Mouse (Mus musculus): ENCODE measurements at regions not wholly inside any gene's neighbourhood (a gene's known extent, or its start where the extent isn't known, plus 50 kb on each side); places are given as distances from the start of the nearest gene placed in this dataset.

DNA sequence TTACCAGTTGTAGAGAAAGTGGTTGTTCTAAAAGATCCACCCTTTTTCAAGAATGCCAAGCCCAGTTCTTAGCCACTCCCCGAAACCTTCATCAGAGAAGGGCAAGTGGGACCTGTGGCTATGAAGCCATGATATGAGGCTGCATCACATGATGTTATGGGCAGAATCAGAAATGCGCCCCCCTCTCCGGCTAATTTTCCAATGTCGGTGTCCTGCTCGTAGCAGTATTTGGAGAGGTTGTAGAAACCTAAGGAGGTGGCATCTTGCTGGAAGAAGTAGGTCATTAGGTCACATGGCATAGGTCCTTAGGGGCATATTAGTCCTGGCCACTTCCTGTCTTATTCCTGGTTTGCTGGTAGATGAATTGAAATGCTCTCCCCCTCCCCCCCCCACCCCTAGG lies 460.1 kb downstream of the Ccdc171 start:
- DNase-seq, result no peak
- intact Hi-C loops (cut with DNase I; ENCODE audit: low total_unique reads), result no loop called here

DNA sequence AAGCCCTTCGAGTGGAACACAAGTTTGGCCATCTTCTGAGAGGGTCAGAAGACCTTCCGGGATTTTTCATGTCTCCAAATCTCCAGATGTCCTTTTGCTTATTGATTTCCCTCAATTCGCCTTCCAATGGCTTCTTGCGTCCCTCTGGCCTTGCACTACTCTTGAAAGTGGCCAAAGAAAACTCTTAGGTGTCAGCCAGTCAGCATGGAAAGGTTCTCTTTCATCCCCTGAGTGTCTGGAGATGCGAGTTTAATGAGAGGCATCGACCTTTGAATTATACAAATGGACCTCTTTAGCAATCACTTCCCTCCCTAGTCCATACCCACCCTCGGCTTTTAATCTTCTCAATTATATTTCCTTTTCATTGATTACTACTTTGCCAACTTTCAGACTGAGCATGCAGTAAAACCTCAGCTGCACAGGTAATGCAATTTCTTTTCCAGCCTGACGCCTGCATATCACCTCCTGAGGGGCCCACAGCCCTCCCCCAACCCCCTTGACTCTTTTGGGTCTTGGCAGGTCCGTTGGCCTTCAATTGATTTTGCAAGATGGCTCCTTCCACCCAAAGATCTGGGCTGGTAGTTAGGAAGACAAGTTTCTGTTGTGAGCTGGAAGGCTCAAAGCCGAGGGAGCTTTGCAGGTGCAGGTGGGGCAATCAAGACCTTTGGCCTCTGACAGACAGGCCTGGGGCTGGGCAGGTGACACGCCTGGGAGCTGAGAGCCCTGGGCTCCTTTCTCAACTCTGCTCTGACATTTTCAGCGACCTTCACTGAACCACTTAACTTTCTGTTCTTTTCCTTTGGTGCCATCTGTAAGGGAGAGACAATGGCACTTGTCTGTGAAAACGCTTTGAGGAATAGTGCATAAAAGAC lies 461.8 kb downstream of the Ccdc171 start:
- DNase-seq, result no peak
- intact Hi-C loops (cut with DNase I; ENCODE audit: low total_unique reads), result no loop called here

DNA sequence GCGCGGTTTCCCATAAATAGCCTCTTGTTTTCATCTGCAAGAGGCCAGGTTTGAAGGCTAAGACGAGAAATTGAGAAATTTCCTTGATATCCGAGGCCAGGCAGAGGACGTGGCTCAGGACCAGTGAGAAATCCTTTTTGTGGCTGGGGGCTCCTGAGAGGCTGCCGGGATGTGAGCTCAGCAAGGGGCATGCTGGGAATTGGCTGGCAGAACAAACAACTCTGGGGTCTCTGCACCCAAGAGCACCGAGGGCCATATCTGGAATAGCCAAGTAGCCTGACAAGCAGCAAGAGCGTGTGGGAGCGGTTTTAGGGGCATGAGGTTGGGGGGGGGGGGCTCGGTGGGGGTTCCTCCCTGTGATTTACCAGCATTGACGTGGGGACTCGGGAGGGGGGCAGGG lies 462.5 kb downstream of the Ccdc171 start:
- no peak for DNase-seq
- intact Hi-C loops (cut with DNase I; ENCODE audit: low total_unique reads), result no loop called here

DNA sequence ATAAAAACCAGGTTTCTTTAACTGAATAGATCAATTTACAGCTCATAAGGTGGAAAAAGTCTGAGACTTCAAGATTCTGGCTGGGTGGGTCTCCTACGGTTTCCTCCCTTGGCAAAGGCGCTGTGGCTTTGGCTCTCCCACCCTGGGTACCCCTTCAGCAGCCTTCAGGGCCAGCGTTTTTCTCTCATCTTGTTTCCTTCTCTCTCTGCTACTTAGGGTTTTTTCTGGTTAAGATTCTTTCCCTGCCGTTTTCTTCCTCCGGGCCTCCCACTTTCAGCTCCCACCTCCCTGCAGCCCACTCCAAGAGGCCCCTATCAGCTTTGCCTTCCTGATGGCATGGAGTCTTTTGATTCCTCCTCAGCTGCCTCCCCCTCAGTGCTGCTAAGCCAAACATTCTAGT lies 463.0 kb downstream of the Ccdc171 start:
- intact Hi-C loops (cut with DNase I; ENCODE audit: low total_unique reads), result no loop called here
- no peak for DNase-seq

DNA sequence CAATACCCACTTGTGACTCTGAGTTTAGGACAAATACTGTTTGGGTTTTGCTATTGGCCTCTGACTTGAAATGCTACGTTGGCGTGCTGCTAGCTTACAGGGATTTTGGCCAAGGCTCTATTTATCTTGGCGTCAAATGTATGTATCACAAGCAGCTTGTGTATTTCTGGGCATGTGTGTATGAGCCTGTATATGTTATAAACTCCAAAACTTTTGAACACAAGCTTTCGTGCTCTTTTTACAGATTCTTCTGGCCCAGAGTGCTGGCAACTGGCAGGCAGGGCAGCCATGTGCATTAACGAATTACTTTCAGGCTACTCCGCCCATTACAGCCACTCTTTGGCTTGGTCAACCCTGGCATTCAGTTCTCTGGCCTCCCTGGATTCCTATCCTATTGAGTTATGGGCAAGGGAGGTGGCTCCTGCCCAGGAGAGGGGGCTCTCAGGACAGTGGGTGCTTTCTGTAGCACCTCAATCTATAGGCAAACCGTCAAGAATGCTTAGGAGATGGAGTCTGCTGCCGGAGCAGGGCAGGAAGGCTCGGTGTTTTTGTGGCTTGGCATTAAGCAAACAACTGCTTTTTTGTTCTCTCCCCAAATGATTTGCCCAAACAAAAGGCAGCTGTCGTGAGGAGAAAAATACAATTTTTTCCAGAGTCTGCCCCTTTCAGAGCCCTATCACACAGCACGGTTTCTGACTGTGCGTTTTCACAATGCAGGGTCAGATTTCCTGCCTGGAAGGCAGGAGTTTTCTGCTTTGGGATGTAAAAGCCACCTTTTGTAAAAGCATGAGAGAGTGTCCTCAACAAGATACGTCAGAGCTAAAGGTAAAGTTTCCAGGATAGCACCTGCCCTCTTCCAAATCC lies 465.0 kb downstream of the Ccdc171 start:
- DNase-seq, result no peak
- intact Hi-C loops (cut with DNase I; ENCODE audit: low total_unique reads), result no loop called here

DNA sequence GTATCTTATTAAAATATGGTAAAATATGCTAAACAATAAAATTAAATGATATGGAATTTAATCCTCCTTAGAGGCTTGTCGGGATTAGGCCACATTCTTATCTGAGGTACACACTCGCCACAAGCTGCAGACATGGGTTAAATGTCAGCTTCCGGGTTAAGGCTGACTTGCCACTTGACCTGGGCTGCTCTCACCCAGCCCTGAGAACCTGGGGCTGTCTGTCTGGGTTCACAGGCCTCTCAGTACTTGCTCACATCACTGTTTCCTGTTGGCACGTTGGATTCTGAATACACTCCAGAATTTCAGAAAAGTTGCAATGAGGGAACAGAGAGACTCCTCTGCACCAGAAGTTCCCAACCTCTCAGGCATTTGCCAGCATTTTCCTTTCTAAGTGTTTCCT lies 465.9 kb downstream of the Ccdc171 start:
- no peak for DNase-seq
- intact Hi-C loops (cut with DNase I; ENCODE audit: low total_unique reads), result no loop called here

DNA sequence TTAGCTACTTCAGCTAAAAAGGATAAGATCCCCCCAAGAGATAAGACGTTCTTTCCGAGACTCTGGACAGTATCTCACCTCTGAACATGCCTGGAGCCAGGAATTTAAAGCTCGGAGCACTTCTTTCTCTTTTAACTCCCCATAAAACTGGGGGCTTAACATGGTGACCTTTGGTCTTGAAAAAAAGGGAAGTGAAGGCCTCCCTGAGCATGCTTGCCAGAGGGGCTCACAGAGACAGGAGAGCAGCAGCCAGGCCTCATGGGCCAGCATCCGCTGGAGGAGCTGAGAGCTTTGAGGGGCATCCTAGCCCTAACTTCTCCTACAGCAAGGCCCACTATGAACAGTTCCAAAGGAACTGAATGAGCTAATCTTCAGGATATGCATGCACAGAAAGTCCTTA lies 471.7 kb downstream of the Ccdc171 start:
- intact Hi-C loops (cut with DNase I; ENCODE audit: low total_unique reads), result no loop called here
- DNase-seq, result no peak

DNA sequence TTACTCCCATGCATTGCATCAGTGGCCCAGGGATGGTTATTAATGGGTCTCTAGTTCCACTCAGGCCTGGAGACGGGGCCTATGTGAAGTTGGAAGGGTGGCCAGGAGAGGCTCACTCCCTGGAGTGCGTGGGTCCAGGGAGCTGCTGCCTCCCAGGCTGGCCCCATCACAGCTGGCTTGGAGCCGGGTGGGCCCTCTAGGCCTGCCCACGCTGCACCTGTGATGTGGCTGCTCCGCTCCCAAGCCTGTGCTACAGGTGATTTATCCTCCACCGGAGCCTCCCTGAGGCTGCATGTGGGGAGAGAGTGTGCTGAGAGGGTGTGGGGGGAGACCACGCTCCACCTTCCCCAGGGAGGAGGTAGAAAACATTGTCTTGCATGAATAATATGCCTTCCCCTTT lies 476.3 kb downstream of the Ccdc171 start:
- intact Hi-C loops (cut with DNase I; ENCODE audit: low total_unique reads), result no loop called here
- DNase-seq, result no peak

DNA sequence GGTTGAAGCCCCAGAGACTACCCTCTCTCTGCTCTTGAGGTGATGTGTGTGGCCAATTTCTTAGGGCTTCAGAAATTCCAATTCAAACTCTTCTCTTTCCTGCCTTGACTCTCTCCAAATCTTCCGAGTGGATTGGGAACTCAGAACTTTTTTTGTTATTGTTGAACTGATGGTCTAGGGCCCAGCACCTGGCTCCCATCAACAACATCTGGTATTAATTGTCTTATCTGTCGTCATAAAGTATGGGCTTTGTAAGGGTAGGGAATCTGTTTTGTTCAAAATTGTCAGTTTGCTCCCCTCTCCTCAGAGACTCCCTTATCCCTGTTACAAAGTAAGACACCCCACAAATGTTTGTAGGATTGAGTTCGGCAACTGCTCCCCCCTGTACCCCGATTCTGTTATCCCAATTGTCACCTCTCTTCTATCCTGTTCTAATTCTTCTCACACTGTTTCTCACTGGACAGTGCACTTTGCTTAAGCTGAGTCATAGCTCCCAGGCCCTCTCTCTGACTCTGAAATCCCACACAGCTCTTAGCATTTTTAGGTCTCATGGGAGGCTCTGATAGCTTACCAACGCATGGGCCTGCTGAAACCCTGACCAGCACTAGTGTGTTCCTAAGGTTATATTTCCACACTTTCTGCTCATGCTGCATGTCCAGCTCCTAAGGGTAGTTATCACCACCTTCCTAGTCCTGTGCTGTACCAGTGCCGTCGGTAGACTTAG lies 478.9 kb downstream of the Ccdc171 start:
- DNase-seq, result no peak
- intact Hi-C loops (cut with DNase I; ENCODE audit: low total_unique reads), result no loop called here

DNA sequence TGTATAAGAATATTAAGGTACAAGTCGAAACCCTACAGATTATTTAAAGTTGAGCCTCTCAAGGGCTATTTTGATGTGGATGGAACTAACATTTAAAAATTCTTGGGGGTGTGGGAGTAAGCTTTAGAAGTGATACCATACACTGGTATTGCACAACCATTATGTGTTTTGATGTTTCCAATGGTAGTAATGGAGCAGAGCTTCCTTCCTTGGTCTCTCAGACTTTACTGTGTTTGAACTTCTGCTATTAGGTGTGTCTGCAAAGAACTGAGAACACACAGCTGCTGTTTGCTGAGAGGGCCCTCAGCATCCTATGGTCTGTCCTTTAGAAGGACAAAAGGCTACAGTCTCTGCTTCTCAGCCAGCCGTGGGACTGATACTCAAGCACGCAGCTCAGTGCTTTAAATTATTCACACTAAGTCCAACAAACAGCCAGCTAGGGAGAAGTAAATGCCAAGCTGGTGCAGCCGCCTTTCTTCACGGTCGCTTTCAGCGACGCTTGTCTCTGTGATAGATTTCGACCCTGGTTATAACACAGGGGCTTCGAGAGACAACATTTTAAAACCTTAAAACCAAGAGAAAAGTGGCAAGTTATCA lies 479.5 kb downstream of the Ccdc171 start:
- DNase-seq, result no peak
- intact Hi-C loops (cut with DNase I; ENCODE audit: low total_unique reads), result no loop called here

DNA sequence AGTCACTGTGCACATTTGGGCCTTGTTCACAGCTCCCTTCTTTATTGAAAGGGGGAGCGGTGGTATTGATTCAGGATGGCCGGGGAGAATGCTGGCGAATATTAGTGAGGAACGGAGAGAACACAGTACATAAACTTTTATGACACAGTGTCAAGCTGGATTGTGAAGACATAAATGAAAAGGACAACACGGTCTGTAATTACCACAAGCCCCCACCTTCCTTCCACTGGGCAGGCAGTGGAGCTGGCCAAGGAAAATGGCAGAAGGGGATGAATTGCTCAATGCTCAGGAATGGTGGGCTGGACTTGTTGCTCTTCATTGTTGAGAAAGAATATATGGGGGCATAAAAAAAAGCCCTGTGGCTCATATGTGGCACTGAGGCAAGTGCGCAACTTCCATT lies 486.6 kb downstream of the Ccdc171 start:
- no peak for DNase-seq
- intact Hi-C loops (cut with DNase I; ENCODE audit: low total_unique reads), result no loop called here

DNA sequence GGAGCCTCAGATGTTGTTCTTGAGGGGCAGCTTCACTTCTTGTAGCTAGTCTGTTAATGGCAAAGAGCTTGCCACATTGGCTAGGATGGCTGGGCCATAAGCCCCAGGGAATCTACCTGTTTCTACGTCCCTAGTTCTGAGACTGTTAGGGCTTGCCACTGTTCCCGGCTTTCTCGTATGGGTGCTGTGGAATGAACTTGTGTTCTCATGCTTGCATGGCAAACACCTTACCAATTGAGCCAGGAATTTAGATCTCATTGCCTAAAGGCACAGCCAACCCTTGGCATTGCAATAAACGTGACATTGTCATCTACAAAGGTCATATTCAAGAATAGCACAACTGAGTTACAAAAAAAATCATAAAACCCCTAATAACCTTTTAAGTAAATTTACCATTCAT lies 489.8 kb downstream of the Ccdc171 start:
- intact Hi-C loops (cut with DNase I; ENCODE audit: low total_unique reads), result no loop called here
- DNase-seq, result no peak

DNA sequence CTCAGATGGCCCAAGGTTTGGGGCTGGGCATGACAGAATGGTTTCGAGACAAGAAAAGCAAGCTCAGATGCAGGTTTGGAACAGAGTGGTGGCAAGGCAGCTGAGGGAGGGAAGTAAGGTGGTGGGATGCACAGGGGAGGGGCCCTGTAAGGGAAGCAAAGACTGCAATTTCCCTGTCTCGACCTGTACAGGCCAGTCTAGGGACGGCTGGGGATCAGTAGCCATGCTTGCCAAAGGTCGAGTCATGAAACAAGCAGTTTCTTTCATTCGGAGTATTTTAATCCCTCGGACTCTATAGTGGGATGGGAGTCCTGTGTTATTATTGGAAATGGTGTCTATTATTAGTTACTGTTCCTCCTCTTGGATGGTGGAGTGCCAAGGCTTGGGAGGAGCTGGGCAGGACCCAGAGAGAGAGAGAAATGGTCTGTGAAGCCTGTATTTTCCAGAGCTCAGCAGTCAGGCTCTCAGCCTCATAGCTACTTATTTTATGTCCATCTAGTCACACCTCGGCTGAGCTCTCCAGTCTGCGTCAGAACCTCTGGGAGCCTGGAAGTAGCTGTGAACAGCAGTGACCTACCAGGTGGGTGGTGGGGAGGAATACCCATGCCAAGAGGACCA lies 490.3 kb downstream of the Ccdc171 start:
- intact Hi-C loops (cut with DNase I; ENCODE audit: low total_unique reads), result no loop called here
- DNase-seq, result peak; percentile 46

DNA sequence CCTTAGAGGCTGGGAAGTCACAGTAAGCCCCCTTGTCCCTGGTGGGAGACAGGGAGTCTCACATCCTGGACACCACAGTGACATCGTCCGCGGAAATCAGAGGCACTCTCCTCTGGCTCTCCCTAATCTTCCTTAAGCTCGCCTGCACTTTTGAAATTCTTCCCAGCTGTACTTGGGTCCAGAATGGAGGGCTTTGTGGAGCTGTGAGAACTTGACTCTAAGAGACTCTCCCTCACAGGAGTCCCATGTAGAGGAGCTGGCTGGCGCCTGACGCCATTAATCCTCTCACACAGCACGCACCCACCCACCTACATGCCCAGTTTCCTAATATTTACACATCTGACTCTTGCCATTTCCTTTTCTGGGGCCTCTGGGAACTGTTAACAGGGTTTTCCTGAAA lies 492.8 kb downstream of the Ccdc171 start:
- intact Hi-C loops (cut with DNase I; ENCODE audit: low total_unique reads), result no loop called here
- no peak for DNase-seq

DNA sequence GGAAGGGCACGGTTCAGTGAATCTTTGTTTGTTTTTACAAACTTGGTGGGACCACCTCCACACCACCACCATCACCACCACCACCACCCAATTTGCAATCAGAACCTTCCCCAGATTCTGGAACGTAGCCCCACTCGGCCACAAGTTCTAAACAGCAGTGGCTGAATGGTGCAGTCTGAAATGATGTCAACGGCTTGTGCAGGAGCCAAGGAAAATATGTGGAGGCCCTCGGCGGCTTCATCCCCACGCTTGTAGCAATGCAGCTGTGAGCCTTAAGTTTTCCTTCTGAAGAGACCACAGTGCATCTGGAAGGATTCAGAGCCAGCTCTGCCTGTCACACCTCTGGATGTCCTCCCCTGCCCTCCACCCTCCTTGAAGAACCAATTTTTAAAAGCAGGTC lies 493.4 kb downstream of the Ccdc171 start:
- DNase-seq, result peak; percentile 38

DNA sequence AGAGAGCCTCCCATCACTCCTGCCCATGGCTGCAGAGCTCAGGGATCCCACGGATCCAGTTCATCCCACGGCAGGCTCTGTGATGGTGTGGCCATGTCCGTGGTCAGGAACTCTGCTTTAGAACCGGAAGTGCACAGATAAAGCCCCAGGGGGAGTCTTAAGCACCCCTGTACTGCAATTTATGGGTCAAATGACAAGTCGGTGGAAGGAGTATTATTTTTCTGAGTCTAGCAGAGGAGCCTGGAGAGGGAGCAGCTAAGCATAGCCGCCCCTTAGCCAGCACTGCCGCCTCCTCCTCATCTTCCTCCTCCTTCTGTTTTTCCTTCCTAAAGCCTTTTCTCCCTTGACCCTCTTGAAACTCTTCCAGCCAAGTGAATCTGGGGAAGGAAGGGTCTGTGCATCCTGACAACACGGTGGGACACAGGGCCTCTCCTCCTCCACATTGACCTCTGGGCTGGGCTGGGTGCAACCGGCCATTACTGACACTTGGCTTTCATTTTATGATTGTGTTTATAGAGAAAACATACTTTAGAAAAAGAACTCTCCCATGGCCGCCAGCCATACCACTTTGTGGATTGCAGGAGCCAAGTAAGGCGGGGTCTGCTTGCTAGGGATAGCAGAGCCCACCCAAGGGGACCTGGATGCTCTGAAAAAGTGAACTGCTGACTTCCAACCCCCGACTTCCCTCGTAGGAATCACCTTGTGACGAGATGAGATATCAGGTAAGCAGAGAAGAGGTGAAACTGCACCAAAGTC lies 494.3 kb downstream of the Ccdc171 start:
- intact Hi-C loops (cut with DNase I; ENCODE audit: low total_unique reads), result no loop called here
- DNase-seq, result no peak

More for the DNA sequence above, 493.4 kb downstream of the Ccdc171 start:
- intact Hi-C loops (cut with DNase I; ENCODE audit: low total_unique reads), result no loop called here

DNA sequence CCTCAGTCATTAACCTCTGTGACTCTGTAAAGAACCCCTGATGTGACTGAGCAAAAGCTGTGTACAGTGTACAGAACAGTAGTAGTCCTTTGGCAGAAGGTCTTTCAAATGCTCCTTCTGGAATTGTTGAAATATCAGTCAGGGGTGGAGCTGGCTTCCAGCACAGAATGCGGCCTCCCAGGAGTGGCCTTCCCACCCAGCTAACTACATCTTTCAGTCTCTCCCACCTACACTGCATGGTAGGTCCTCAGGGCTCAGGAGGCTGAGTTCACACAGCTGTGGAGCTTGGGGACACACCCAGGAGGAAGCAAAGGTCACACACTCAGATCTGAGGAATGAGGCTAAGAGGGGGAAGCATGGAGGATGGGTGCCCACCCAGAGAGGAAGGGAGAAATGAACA lies 495.3 kb downstream of the Ccdc171 start:
- DNase-seq, result no peak

DNA sequence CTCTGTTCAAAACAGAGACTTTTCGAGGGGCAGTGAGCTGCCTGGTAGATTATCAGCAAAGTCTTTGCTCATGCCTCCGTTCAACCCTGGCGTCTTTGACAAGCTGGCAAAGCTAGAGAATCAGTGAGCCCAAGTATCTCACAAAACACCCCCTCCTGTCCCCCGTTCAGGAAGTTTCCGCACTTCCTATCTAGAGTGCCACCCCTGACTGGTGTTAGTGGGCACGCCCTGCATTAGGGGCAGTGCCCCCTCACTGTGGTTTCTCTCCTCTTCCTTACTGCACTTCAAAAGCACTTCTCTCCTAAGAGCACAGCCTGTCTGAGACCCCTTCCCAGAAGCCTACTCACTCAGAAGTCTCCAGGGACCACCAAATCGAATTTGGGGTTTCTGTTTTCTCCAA lies 497.0 kb downstream of the Ccdc171 start:
- intact Hi-C loops (cut with DNase I; ENCODE audit: low total_unique reads), result no loop called here
- DNase-seq, result no peak

More for the DNA sequence above, 495.3 kb downstream of the Ccdc171 start:
- intact Hi-C loops (cut with DNase I; ENCODE audit: low total_unique reads), result no loop called here

DNA sequence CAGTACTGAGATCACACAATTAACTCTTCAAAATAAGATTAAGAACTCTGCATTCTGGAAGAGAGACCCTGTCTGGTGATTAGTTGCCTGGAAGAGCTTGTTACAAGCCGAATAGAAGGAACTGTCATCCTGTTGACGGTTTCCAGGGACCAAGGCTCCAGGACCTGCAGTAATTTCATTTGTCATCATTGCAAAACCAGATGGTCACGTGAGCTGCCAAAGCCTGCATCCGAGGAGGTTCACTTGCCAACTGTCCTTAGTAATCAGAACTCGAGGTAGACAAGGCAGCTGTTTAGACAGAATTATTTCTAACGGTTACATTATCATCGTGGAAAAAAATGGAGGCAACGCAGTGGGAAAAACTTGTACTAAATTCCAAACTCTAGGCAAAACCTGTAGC lies 500.8 kb downstream of the Ccdc171 start:
- intact Hi-C loops (cut with DNase I; ENCODE audit: low total_unique reads), result no loop called here
- no peak for DNase-seq

Measured in gastrocnemius, postnatal 14 days (tissue).